Mouse (Mus musculus) embryonic fibroblast, embryonic 13.5 days (primary cell): ENCODE measurements at regions not wholly inside any gene's neighbourhood (a gene's known extent, or its start where the extent isn't known, plus 50 kb on each side); places are given as distances from the start of the nearest gene placed in this dataset.

ENCODE experiments used
- CTCF ChIP-seq: IDR thresholded peaks from 2 replicates; pipeline ENCODE4 v1.5.1; 2011; ENCODE audit warnings: mild to moderate bottlenecking, control low read depth, low read length, moderate library complexity, borderline replicate concordance; ENCODE audit not compliant: insufficient read depth
- POLR2A ChIP-seq: IDR thresholded peaks from 2 replicates; pipeline ENCODE4 v1.6.1; 2011; ENCODE audit warnings: low read depth, mild to moderate bottlenecking, control low read depth, low read length, moderate library complexity

DNA sequence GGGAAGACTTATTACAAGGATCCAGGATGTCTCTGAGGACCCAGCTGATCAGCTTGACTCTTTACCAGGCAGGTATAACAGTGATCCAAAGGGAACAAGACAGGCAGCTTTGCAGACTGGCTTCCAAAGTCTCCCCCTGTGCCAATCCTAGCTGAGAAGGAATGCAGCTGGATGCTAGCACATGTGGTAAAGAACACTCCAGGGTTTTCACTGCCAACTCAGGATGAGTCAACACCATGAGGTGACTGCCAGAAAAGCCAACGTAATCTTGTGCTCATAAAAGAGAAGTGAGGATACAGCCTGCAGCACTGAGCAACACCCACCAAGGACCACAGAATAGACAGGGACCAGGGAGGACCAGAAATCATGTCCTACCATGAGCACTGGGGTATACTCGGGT lies 76.5 kb upstream of the Il12b start:
- TF ChIP-seq CTCF: no peak
- TF ChIP-seq POLR2A: no peak
